Mouse (Mus musculus) cerebellum, adult (tissue): ENCODE measurements at regions not wholly inside any gene's neighbourhood (a gene's known extent, or its start where the extent isn't known, plus 50 kb on each side); places are given as distances from the start of the nearest gene placed in this dataset.

Experiments used
- ATAC-seq: cut with Nextera tagmentation; 2 replicates; pipeline ENCODE4 v1.9.2; 2017; ENCODE audit warnings: mild to moderate bottlenecking, moderate library complexity, mixed read lengths; ENCODE audit not compliant: insufficient number of reproducible peaks, low FRiP score, low TSS enrichment

DNA sequence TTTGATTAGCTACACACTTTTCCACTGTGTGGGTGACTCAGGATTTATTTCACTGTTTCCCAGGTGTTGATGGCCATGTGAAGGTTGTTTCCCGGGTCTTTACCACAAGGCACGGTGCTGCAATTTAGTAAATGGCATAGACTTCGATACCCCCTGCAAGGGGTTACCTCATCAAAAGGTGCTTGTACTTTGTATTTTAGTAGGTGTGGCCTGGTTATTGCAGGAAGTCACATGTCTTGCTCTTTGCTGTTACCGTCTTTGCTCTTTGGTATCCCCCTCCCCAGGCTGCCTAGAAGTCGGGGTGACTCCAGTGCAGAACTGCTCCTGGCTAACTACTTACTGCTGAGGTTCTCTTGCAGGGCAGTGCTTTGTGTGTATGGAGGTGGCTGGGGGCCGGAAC lies 74.8 kb upstream of the Bod1 start:
- no peak for ATAC-seq

DNA sequence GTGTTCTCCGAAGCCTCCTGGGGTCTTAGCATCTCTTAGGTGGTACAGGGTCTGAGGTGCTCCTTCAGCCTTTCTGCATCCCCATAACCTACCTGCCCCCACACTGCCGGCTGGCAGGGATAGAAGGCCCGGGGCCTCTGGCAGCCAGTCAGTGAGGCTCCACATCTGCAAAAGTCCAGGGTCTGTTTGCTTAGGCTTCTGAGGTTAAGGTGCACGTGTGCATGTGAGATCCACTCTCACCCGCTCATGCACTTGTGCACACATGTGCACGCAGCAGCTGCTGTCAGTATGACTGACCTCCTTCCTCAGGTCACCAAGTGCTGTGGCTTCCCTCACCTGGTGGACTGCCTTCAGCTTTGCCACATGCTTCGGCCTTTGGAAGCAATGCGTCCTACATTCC lies 75.3 kb upstream of the Bod1 start:
- ATAC-seq = no peak

DNA sequence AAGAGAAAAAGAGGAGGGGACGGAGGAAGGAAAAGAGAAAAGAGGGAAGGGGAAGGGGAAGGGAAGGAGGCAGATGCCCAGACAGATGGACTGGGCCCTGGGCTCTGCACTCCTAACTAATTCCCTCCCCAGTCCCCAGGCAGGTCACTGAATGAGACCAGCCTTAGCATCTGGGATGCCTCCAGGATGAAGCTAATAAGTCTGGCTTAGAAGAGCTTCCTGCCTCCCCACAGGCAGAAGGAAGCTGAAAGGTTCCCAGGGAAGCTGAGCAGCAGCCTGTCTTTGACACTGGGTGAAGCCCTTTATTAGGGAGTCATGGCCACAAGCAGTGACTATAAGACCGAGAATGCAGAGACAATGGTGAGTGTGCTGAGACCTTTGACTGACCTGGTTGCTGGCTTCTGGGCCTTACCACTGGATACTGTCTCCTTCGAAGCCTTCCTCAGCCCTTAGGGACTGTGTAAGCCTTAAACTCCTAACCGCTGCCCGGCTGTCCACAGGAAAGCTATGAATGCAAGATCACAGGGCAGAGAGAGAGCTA lies 76.7 kb upstream of the Bod1 start:
- ATAC-seq = no peak

DNA sequence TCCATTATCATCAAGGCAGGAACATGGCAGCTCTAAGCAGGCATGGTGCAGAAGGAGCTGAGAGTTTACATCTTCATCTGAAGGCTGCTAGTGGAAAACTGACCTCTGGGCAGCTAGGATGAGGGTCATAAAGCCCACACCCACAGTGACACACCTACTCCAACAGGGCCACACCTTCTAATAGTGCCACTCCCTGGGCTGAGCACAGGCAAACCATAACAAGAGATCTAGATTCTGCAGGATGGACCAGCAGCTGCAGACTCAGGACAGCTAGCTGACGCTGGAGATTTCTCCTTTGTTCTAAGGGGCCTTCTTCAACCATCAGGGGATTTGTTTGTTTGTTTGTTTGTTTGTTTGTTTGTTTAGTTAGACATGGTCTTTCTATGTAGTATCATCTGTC lies 79.6 kb upstream of the Bod1 start:
- ATAC-seq = no peak

DNA sequence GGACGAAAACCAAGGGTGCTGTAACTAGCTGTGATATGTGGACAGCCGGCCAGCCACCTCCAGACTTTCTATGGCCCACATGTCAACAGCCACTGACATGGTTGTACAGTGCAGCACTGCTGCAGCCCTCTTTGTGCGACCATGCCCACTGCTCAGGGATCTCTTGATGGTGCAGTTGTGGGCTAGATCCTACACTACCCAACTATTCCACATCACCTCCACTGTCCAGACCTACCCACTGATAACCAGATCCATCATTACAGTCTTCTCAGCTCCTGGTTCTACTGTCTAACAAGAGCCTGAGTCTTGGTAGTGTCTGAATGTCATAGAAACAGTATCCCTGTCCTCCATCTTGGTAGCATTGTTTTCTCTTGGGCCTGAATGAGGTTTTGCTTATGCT lies 81.5 kb upstream of the Bod1 start:
- no peak for ATAC-seq

DNA sequence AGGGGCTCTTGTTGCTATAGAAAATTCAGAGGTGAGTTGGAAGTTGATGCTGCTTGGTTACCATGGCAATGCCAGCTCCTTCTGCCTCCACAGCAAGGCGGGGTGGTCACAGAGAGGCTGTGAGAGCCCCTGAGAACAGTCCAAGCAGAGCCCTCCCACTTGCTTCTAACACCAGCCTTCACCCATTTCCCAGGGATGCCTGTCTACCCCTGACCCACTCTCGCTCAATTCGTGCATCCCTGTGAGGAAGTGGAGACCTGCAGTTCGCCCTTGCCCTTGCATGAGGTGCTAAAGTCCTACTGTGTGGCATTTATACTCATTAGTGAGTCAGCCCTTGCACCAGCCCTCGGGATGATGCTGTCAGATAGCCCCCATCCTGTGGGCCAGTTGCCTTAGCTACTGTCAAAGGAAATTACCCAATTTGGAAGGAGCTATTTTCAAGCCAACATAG lies 82.1 kb upstream of the Bod1 start:
- no peak for ATAC-seq

DNA sequence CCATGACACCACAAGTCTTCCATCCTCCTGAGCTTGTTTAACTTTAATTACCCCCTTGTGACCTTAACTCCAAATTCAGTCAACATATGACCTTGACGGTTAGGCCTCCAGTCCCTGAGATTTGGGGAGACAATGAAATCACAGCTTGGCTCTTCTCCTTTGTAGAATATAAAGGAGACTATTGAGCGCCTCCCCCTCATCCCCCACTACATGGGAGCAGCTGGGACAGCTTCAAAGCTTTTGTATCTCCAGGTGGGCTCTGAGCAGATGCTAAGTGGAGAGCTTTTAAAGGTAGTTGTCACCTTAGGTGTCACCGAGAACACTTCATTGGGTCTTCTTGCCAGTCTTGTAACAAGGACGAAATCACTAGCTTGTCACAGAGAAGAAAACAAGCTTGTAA lies 82.7 kb upstream of the Bod1 start:
- no peak for ATAC-seq

DNA sequence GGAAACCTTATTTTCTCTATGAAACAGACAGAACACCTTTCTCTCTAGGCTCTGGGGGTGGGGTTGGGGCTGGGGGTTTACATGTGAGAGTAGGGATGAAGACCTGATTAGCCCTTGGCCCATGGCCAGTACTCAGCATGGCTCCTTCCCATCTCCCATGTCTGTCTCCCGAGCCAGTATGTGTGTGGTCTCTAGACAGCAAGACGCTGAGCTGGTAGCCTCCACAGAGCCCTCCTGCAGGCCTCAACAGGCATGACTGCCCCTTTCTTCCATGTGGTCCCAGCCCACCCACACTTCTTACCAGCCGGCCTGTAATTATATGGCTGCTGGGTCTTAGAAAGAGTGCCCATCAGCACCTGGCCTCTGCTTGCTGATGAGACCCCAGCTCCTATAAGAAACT lies 84.2 kb upstream of the Bod1 start:
- ATAC-seq = no peak

DNA sequence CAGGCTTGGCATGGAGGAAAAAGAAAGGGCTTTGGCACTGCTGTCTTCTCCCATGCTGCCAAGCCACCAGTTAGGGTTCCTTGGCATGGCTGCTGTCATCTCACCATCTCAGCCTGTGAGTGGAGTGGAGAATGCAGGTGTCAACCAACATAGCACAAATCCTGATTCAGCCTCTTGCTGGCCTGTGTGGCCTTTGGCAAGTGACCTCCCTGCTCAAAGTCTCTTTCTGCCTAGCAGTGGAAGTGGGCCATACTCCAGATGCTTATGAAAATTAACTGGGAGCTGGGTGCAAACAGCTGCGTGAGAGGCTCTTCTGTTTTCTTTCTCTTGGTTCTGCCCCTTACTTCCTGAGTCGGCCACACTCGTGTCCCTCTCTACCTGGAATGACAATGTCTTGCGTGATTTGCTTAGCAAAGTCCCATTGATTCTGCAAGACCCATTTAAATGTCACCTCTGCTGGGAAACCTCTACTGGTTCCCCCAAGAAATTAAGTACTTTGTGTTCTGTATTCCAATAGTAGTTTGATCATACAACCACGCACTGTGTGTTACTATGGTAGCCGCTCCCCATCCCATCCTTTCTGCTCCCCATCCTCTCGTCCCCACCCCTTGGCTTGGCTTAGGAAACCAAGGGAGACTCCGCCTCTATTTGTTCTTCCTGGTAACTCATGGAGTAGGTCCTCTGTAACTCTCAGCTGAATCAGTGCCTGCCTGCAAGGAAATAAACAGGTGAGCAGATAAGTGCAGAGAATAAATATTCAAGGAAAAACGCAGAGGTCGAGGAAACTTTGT lies 84.9 kb upstream of the Bod1 start:
- no peak for ATAC-seq

DNA sequence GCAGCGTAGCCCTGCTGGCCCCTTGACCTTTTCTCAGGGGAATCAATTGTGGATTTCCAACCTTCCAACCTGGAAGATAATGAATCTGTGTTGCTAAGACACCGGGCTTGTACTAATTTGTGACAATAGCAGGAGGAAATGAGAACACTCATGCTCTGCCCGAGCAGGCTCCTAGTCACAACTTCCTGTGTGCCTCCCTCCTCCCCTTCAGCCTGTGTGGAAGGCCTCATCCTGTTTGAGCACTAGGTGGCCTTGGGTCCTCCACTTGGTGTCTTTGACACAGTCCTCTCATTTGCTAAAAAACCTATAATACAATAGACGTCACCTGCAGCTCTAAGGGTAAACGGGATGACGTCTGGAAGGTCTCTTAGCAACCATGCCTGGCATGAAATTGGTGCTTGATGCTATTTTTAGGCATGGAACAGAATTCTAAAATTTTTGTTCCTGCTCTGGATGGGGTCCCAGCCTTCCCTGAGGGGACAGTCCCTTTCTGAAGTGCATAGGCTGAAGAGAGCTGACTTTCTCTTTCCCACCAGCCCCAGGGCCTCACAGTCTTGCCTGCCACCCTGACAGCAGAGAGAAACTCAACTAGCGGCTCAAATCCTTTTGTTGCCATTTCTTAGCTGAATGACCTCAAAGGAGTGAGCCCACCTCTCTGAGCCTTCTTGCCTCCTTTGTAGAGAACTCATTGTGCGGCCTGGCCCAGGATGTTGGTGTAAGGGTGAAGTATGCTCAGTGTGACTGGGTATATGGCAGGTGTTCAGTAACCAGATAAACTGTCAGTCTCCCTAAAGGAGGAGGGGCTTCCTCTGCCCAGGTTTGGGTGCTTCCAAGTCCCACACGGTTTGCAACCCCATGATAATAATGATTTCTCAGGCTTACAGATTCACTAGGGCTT lies 88.4 kb upstream of the Bod1 start:
- no peak for ATAC-seq

DNA sequence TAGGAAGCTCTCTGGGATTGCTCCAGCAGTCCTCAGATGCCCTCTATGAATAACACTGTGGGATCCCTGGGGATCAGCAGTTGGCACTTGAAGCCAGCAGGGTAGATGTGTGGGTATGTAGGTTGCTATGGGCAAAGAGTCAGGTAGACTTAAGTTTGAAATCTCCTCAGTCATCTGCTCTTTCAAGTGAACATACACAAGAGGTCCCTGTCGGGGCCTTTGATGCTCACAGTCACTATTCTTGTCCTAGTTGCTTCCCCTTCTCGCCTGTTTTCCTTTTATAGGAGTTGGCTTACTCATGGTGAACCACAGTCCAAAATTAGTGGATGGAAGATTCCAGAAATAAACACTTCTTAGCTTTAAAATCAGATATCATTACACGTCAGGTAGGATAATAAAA lies 92.2 kb upstream of the Bod1 start:
- no peak for ATAC-seq

DNA sequence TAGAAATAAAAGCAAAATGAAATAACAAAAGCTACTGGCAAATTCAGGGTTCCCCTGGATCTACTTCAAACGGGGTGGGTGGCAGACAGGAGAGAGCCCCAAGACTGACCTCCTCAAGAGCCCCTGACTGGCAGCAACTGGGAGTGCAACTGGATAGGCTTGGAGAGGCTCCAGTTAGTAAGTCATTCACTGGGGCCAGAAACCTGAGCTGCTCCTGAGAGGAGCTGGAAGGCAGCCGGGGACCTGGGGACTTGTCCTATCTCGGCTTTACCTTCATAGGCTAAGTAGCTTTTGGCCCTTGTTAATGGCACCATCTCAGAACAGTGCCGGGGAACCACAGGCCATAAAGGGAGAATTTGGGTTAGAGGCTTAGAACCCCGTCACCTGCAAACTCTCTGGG lies 94.6 kb upstream of the Bod1 start:
- ATAC-seq = no peak

DNA sequence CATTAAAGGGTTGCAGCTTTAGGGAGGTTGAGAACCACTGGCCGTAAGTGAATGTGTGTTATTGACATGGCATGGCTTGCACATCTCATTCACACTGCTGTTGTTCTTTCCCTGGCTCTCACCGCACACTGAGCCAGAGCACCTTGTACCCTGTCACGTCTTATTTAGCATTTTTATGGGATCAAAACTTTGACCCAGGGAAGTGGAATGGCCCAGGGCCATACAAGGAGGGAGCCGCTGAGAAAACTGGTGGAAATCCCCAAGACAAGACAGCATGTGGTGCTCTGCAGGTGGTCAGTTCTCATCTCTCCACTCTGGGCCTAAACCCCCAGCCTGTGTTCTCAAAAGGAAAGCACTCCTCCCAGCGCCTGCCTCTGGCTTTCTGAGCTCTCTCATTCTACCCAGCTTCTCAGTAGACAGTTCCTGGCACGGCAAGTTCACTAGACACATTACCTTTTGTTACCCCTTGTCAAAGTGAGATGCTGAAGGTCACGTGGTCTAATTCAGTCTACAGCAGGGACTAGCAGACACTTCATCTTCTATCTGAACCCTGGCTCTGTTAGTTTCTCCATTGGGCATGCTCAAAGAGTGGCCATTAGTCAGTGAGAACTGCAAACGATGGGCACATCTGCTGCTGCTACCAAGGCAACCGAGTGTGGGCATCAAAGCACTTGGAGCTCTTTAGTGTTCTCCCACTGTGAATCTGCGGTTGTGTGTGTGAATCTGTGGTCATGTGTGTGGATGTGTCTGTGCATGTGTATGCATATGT lies 96.2 kb upstream of the Bod1 start:
- ATAC-seq = no peak

DNA sequence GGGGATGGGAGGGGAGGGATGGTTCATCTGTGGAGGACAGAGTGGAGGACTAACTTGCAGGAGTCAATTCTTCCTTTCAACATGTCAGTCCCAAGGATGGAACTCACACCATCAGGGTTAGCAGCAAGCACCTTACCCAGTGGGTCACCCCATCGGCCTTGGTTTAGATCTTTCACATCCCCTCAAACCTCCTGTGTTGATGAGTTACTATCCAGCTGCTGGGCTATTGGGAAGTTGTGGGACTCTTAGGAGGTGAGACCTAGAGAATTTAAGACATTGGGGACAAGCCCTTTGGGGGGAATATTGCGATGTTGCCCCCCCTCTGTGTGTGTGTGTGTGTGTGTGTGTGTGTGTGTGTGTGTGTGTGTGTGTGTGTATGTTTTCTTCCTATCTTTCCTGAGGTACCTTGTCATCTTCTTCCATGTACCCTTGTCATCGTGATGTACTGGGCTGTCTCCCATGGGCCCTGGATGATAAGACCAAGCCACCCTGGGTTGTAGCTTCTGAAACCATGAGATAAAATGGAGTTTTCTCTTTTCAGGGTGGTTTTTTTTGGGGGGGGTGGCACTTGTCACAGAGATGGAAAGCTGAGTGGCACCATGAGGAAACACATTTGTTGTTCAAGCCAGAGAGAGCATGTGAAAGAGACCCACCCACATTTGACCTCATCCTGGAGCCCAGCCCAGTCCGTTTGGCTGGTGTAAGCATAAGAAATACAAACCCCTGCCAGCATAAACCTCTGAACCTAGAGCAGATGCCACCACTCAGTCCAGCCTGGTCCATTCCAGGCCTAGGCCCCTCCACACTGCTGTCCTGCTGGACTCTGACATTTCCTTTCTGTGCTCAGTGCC lies 98.3 kb upstream of the Bod1 start:
- ATAC-seq = peak; percentile 26; the same call in 1 of the 2 replicates

DNA sequence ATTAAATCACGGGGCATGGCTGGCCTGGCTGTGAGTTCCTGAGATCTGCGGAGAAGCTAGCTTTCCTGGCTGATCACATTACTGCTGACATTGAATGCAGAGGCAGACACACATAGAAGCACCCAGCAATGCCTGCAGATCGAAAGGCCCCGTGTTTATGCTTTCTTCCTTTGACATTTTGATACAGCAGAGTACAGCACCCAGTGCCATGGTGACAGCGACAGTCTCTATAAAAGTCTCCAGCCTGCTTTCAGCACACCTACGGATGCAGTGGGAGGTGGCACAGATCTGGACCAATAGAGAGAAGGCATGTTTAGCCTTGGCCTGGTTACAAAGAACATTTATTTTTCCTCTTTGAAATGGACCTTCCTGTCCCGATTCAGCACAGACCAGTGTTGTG lies 99.2 kb upstream of the Bod1 start:
- ATAC-seq = peak; percentile 70

DNA sequence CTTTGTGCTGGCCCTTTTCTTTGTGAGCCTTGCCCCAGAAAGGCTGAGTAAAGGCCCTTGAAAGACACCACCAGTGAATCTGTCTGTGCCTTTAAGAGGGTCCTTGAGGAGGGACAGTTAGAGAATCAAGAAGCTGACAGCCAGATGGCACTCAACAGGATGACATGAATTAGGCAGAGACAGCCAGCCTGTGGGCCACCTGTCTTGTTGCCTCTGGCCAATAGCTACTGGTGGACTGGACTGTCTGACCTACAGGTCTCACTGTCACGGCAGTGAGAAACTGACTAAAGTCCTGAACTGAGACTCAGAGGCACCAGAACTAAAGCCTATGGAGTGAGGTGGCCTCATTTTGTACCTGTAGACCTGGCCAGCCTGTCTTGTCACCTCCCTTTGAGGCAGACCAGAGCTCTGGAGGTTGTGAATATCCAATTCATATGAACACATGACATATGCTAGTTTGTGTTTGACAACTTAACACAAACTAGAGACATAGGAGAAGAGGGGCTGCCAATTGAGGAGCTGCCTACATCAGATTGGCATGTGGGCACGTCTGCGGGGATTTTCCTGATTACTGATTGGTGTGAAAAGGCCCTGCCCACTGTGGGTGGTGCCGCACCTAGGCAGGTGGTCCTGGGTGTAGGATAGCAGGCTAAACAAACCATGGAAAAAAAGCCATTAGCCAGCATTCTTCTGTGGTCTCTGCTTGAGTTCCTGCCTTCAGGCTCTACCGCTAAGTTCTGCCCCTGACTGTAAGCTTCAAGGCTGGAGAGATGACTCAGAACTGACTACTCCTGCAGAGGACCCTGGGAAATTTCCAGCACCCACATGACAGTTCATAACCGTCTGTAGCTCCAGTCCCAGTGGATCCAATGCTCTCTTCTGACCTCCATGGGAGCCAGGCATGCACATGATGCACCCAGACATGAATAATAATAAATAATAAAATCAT lies 100.1 kb upstream of the Bod1 start:
- ATAC-seq = peak; percentile 83

DNA sequence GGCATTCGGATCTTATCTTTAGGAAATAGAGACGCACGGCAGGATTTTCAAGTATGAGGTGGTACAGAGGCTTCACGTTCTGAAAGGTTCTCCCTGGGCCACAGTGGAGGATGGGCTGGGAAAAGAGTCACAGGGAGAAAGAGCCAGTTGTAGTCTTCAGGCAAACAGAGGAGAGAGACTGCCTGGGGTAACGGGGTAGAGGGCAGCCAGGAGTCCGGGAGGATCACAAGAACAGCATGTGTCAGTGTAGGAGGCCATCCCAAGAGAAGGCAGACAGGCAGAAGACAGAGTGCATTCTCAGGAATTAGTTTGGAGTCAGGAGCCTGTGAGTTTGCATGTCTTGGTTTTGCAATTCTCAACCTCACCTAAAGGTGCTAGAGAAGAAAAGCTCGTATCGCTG lies 94.5 kb upstream of the Cpeb4 start:
- no peak for ATAC-seq

DNA sequence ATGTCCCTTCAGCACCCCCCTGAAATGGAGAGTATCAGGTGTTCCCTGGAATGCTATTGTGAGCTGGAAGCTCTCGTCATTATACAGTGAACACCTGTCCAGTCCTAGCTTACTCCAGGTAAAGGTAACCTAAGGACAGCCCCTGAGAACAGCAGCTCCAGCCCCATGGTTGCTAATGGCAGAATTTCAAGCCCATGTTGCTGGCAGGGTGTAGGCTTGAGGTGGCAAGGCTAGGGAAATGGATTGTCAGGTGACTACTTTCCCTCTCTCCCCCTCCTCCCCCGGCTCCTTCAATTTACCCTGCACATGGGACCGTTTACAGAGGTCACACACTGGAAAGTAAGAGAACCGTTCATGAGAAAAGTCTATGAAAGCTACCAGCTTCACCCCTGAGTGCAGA lies 93.2 kb upstream of the Cpeb4 start:
- ATAC-seq = no peak; the same call in 1 of the 2 replicates

DNA sequence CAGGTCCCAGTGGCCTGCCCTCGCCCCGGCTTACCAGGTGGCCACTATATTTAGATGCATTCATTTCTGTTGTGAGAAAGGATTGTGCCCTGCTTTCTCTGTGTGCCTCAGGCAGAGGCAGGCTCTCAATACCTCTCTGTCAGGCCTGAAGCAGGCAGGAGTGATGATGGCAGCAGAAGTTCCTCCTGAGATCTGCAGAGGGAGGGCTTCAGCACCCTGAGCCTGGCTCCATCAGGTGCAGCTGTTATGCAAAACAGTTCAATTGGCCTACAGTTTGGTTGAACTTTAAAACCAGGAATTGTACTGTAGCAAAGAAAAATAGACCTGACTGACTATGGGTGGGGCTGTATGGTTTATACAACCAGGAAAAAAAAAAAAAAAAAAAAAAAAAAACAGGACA lies 92.7 kb upstream of the Cpeb4 start:
- ATAC-seq = no peak
